Mouse (Mus musculus) forebrain, embryonic 14.5 days (tissue): Measurements from ENCODE around the gene Ginm1. TPM values are rescaled to one million over a fixed set of nuclear protein-coding genes. Genes with fewer than 3 reads are reported as not detected.

ENCODE experiments used
- ATAC-seq: fragments of 200-750 bp; cut with Nextera tagmentation; 2 replicates; pipeline ENCODE4 v1.8.0; 2017; ENCODE audit warnings: mild to moderate bottlenecking, moderate library complexity
- DNase-seq: peaks from one replicate; pipeline ENCODE4 v3.0.0-alpha.2; 2015; ENCODE audit warnings: low spot score
- H3K27ac ChIP-seq: fragments of 300-500 bp; sonication (generic); 2 replicates; pipeline ENCODE4 v1.5.1; 2014; ENCODE audit warnings: low read depth, mild to moderate bottlenecking, control low read depth, low read length, moderate library complexity
- H3K27me3 ChIP-seq: fragments of 300-500 bp; sonication (generic); replicated peaks from 2 replicates; pipeline ENCODE4 v1.6.1; 2014; ENCODE audit warnings: low read length, control low read depth, mixed read lengths; ENCODE audit not compliant: control insufficient read depth, insufficient read depth
- H3K36me3 ChIP-seq: fragments of 300-500 bp; sonication (generic); 2 replicates; pipeline ENCODE4 v1.6.1; 2014; ENCODE audit warnings: low read length, control low read depth; ENCODE audit not compliant: control insufficient read depth, insufficient read depth
- H3K4me1 ChIP-seq: fragments of 300-500 bp; sonication (generic); 2 replicates; pipeline ENCODE4 v1.6.1; 2014; ENCODE audit warnings: antibody characterized with exemption, low read length, control low read depth; ENCODE audit not compliant: control insufficient read depth, insufficient read depth
- H3K4me2 ChIP-seq: fragments of 300-500 bp; sonication (generic); 2 replicates; pipeline ENCODE4 v1.6.1; 2014; ENCODE audit warnings: mild to moderate bottlenecking, control low read depth, low read length
- H3K4me3 ChIP-seq: fragments of 300-500 bp; sonication (generic); 2 replicates; pipeline ENCODE4 v1.5.1; 2014; ENCODE audit warnings: low read depth, low read length, control low read depth
- H3K9ac ChIP-seq: fragments of 300-500 bp; sonication (generic); 2 replicates; pipeline ENCODE4 v1.6.1; 2014; ENCODE audit warnings: mild to moderate bottlenecking, low read length, control low read depth, moderate library complexity
- H3K9me3 ChIP-seq: fragments of 300-500 bp; sonication (generic); replicated peaks from 2 replicates; pipeline ENCODE4 v1.6.1; 2016; ENCODE audit warnings: low read length, control low read depth, mixed read lengths; ENCODE audit not compliant: control insufficient read depth
- WGBS: fragments of 180-500 bp; shearing (Covaris S2); extraction: QIAGEN DNeasy Blood & Tissue Kit; methylation state at CpG from one replicate; pipeline ENCODE4 v1.1.7; 2014; 5-methylcytosine and 5-hydroxymethylcytosine counted together
- polyA plus RNA-seq: library from polyadenylated mRNA; unstranded; fragments of >200 nt; fragmentation: Nextera tagmentation; extraction: Ambion mirVana; gene quantifications from 2 replicates; pipeline ENCODE4 v1.2.1, GENCODE M21; 2014

The Ginm1 gene
- polyA plus RNA-seq, 1 experiment from 2014 or later: 54.2 TPM

- no peak for ATAC-seq
- Histone ChIP-seq H3K4me3 (no peak overlapping the region), H3K9me3 (no peaks in the 10 kb centered on the region), H3K27me3 (no peaks in the 10 kb centered on the region), H3K9ac (no peak overlapping the region), H3K36me3 (no peaks in the 10 kb centered on the region), H3K4me2 (no peak overlapping the region), H3K27ac (no peak overlapping the region), H3K4me1 (no peaks in the 10 kb centered on the region)
- 74% methylated on average over 2 of the region's 2 CpGs for whole genome bisulfite sequencing
- DNase-seq: no peak
Observed at GRCm38 (mm10) chr10:7836902-7837301, 44.3 kb upstream of the Ginm1 start.

- DNase-seq (no peak), ATAC-seq (no peak)
- no peaks in the 10 kb centered on the region for H3K36me3 ChIP-seq
- no peaks in the 10 kb centered on the region for H3K27me3 ChIP-seq
- 77% methylated on average over 10 of the region's 10 CpGs for WGBS
- H3K9me3 ChIP-seq: no peaks in the 10 kb centered on the region
- no peak overlapping the region for H3K27ac ChIP-seq
- no peak overlapping the region for H3K4me2 ChIP-seq
- H3K9ac ChIP-seq: no peak overlapping the region
- H3K4me1 ChIP-seq: no peaks in the 10 kb centered on the region
- H3K4me3 ChIP-seq: no peak overlapping the region
Observed at GRCm38 (mm10) chr10:7834671-7835225, 42.1 kb upstream of the Ginm1 start.

- WGBS: 82% methylated on average over 9 of the region's 9 CpGs
- ATAC-seq: no peak
- no peaks in the 10 kb centered on the region for H3K36me3 ChIP-seq
Observed at GRCm38 (mm10) chr10:7833377-7834165, 40.9 kb upstream of the Ginm1 start.

GRCm38 (mm10) chr10:7832171-7832676, 39.6 kb upstream of the Ginm1 start, which contains the start of gene Zc3h12d:
Gene Zc3h12d, plus strand, starts transcription at chr10:7832470.
- H3K27me3 ChIP-seq: no peaks in the 10 kb centered on the region
- no peak within 1 kb of the TSS for H3K27ac ChIP-seq
- H3K4me1 ChIP-seq: no peaks in the 10 kb centered on the region
- DNase-seq (peak; percentile 4), ATAC-seq (no peak)
- H3K9me3 ChIP-seq: no peaks in the 10 kb centered on the region
- H3K4me3 ChIP-seq: no peak within 1 kb of the TSS
- H3K36me3 ChIP-seq: no peaks in the 10 kb centered on the region
- H3K4me2 ChIP-seq: peak within 1 kb of the TSS; percentile 15; the same call in 1 of the 2 replicates
- H3K9ac ChIP-seq: no peak within 1 kb of the TSS
- WGBS: 7% methylated on average over 15 of the region's 15 CpGs

More at GRCm38 (mm10) chr10:7833377-7834165, 40.9 kb upstream of the Ginm1 start:
- no peak overlapping the region for H3K4me2 ChIP-seq
- H3K4me1 ChIP-seq: no peaks in the 10 kb centered on the region
- no peak overlapping the region for H3K27ac ChIP-seq
- H3K27me3 ChIP-seq: no peaks in the 10 kb centered on the region
- no peak overlapping the region for H3K4me3 ChIP-seq
- H3K9ac ChIP-seq: no peak overlapping the region
- no peak for DNase-seq
- no peaks in the 10 kb centered on the region for H3K9me3 ChIP-seq

- H3K4me1 ChIP-seq: no peaks in the 10 kb centered on the region
Observed at GRCm38 (mm10) chr10:7826106-7826505, 33.5 kb upstream of the Ginm1 start.

DNA sequence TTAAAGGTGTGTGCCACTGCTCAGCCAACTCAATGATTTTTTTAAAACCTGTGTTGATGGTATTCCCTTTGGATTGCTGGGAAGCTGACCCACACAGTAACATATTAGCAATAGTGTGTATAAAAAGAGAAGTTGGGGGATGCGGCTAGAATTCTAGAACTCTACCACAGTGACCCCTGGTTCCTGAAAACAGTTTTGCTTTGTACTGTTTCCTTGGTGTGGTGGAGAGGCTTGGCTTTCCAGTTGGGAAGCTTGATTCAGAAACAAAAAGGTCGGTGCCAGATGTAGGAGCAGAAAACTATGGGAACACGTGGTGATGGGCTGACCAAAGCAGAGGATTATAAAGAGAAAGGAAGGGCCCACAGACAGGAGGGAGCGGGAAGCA, 32.6 kb upstream of the Ginm1 start:
- Histone ChIP-seq H3K27me3 (no peaks in the 10 kb centered on the region), H3K4me1 (no peaks in the 10 kb centered on the region), H3K4me2 (no peak overlapping the region), H3K9me3 (no peaks in the 10 kb centered on the region), H3K36me3 (peaks cover 38% of the 10 kb centered on the region), H3K9ac (no peak overlapping the region), H3K4me3 (no peak overlapping the region), H3K27ac (no peak overlapping the region)
- ATAC-seq (no peak), DNase-seq (no peak)
- WGBS: 93% methylated on average over 4 of the region's 4 CpGs

More at GRCm38 (mm10) chr10:7826106-7826505, 33.5 kb upstream of the Ginm1 start:
- no peaks in the 10 kb centered on the region for H3K27me3 ChIP-seq
- H3K4me2 ChIP-seq: no peak overlapping the region
- H3K36me3 ChIP-seq: peaks cover 32% of the 10 kb centered on the region
- no peak for DNase-seq
- WGBS: 94% methylated on average over 9 of the region's 9 CpGs
- H3K4me3 ChIP-seq: no peak overlapping the region
- H3K9me3 ChIP-seq: no peaks in the 10 kb centered on the region
- no peak for ATAC-seq
- no peak overlapping the region for H3K27ac ChIP-seq
- H3K9ac ChIP-seq: no peak overlapping the region

GRCm38 (mm10) chr10:7824663-7825280, 32.1 kb upstream of the Ginm1 start:
- Histone ChIP-seq H3K4me1 (no peaks in the 10 kb centered on the region), H3K9ac (no peak overlapping the region), H3K4me3 (no peak overlapping the region), H3K27me3 (no peaks in the 10 kb centered on the region), H3K36me3 (peaks cover 40% of the 10 kb centered on the region), H3K27ac (no peak overlapping the region), H3K9me3 (no peaks in the 10 kb centered on the region), H3K4me2 (no peak overlapping the region)
- ATAC-seq (no peak), DNase-seq (no peak)
- WGBS: 89% methylated on average over 9 of the region's 9 CpGs

DNA sequence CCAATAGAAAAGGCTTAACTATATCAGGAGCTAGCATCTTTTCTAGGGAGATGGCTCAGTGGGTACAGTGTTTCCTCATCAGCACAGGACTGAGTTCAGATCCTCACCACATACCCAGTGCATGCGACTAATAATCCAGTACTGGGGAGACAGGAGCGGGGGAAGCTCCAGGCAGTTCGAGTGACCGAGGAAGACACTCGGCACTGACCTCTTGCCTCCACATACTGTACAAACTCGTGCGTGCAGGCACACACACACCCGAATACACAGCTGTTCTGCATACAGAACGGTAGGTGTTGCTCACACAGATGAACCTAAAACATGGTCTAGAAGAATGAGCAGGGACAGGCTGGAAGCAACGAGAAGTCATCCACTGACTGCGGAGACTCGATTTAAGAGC, 29.4 kb upstream of the Ginm1 start:
- ATAC-seq: no peak
- no peak for DNase-seq
- no peaks in the 10 kb centered on the region for H3K9me3 ChIP-seq
- H3K27ac ChIP-seq: no peak overlapping the region
- H3K36me3 ChIP-seq: peaks cover 55% of the 10 kb centered on the region
- no peak overlapping the region for H3K4me3 ChIP-seq
- H3K4me1 ChIP-seq: no peaks in the 10 kb centered on the region
- H3K4me2 ChIP-seq: no peak overlapping the region
- H3K9ac ChIP-seq: no peak overlapping the region
- no peaks in the 10 kb centered on the region for H3K27me3 ChIP-seq
- WGBS: 94% methylated on average over 12 of the region's 12 CpGs

DNA sequence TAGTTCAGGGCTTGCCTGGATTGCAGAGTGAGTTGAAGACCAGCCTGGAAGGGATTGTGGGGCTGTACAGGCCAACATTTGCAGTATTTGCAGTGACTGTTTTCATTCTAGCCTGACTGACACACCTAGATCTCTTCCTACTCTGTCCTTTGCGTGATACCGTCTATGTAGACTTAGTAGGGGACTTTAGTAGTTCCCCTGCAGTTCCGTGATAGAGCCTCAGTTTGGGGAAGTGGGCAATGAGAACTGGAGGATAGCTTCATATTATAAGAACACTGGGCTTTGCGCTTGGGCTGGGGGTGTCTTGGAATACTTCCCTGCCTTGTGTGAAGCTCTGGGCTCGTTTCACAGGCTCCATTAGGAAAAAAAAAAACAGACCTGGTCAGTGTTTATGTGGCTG, 27.5 kb upstream of the Ginm1 start:
- Histone ChIP-seq H3K27me3 (no peaks in the 10 kb centered on the region), H3K9me3 (no peaks in the 10 kb centered on the region), H3K27ac (no peak overlapping the region), H3K9ac (no peak overlapping the region), H3K4me3 (no peak overlapping the region), H3K36me3 (peaks cover 61% of the 10 kb centered on the region), H3K4me1 (no peaks in the 10 kb centered on the region), H3K4me2 (no peak overlapping the region)
- DNase-seq: no peak
- ATAC-seq: no peak
- 92% methylated on average over 5 of the region's 5 CpGs for WGBS
